Mouse (Mus musculus) cerebellum, adult 2 months (tissue): ENCODE measurements at regions not wholly inside any gene's neighbourhood (a gene's known extent, or its start where the extent isn't known, plus 50 kb on each side); places are given as distances from the start of the nearest gene placed in this dataset.

Experiments used
- CTCF ChIP-seq: fragments of 200-500 bp; IDR thresholded peaks from 2 replicates; pipeline ENCODE4 v1.5.1; 2011; ENCODE audit warnings: low read depth, mild to moderate bottlenecking, control low read depth, low read length, moderate library complexity, borderline replicate concordance; ENCODE audit not compliant: insufficient read depth
- POLR2A ChIP-seq: fragments of 200-500 bp; IDR thresholded peaks from 2 replicates; pipeline ENCODE4 v1.6.1; 2011; ENCODE audit warnings: low read length, control low read depth, borderline replicate concordance; ENCODE audit not compliant: insufficient read depth

DNA sequence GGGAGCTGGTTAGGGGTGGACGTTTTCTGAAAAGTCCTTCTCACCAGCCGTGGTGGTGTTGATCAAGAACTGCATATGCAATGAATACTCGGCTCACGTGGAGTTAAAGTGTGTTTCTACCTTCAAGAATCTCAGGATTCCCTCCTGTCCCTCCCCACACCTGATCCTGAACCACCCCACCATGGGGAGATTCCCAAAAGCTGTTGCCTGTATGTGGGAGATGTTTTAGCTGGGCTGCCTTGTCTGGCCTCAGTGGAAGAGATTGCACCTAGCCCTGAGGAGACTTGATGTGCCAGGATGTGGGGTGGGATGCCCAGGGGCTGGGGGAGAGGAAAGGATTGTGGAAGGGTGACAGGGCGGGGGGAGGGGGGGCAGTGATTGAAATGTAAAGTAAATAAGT, 119.9 kb upstream of the 1700016C15Rik start:
- TF ChIP-seq POLR2A (no peak), CTCF (no peak)
